Mouse (Mus musculus) cerebellum, postnatal 10 days (tissue): ENCODE data around the gene Aqp9.
A peak's percentile ranks its signal among the peaks of the same experiment; 100 is the strongest.

Experiments used
- DNase-seq, 2 experiments: peaks; one replicate each; pipeline ENCODE4 v3.0.0; 2021; ENCODE audit warnings: mixed read lengths in 2 of 2

Gene Aqp9

DNA sequence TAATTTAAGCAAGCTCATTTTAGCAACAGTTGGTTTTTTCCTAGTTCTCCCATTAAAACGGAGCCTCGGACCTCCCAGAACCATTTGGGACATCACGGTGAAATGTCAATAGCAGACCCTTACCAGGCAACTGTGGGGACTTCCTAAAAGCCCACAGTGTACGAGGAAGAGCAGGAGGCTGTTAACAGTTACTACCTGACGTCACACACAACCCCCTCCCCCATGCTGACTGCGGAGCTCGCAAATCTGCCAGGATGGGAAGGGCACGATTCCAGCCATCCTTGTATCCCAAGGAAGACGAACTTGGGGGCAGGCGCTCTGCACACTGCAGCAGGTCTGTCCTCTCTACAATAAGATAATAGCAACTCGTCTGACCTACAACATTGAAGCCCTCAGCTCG lies at the start of gene Aqp9:
TSS of gene Aqp9 (minus strand) at position 172 of the 400 bp plus-strand sequence.
- DNase-seq, result peak; percentile 50 to 59

DNA sequence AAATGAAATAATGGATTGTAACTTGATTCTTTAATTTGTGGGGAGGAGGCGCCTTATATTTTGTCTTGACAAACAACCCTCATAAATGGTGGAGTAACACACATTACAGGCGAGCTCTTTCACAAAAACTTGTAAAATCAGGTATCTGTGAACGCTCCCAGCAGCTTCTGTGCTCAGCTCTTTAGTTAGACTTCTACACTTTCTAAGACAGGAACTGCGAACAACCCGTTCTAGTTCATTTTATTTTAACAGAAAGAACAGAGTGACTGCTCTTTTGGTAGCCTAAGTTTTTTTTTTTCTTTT lies 49.3 kb upstream of the Aqp9 start:
- DNase-seq, result no peak

DNA sequence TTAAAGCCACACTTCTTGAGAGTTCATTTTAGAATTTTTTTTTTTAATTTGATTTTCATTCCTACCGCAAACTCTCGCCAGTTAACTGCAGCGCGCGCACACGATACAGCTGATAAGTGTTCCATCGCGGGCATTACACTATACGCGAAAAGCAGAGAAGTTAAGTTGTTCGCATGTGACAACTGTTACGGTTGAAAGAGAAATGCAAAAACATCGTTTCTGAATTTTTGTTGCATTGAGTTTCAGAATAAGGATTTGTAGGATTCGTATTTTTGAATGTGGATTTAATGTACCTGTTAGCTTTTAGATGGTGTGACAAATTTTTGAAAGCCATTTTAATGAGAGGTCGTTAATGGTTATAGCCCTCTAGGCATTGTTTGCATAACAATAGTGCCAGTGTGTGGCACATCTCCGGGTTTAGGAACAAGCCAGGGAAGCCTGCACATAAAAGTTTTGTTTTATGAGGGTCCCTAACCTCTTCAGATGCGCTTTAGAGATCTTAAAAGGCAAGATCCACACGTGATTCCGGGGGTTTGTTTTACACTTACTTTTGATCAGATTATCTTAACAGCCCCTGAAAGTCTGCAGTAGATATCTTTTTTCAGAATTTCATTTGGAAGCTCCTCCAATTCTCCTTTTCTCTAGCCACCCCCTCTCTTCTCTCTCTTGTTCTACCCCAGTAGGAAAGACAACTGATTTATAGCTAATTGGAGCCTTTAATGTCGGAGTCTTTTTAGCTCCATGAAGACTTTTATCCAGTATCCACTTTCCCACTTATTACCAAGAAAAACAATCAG lies 48.7 kb upstream of the Aqp9 start:
- DNase-seq, result peak; percentile 7 to 42

DNA sequence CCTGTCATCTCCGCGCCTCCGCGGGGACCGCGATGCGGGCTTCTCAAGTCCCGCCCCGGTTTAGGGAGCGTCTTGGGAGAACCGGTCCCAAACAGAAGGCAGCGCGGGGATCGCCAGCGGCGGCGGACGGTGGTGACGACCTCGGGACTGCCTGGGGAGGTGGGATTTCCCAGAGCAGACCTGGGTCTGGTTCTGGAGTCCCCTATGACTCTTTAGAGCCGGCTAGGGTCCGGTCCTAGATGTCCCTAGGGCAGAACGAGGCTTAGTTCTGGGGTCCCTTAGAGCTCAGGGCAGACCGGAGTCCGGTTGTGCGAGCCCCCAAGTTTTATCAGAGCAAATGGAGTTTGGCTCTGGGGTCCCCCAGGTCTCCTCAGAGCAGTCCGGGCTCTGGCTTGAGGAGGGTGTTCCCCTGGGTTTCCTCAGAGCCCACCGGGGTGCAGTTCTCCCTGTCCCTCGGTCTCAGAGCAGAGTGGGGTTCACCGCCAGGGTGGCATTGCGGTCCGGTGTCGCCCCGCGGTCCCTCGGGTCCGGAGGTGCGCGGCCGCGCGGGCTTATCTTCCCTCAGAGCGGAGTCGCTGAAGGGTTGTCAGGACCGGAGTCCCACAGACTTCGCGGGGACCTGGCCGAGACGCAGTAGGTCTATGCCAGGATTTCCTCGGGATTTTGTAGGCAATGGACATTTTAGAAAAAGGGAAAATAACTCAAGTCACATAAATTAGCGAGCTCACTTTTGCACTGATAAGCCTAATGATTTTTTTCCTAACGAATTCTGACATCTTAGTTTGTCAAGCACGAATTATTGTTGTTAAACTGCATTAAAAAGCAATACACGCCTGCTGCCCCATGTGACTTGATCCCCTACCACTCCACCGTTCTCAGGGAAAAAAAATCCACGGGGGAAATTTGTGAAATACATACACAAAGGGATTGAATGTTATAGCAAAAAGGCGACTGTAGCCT lies 47.8 kb upstream of the Aqp9 start:
- DNase-seq, result peak; percentile 24 to 55

DNA sequence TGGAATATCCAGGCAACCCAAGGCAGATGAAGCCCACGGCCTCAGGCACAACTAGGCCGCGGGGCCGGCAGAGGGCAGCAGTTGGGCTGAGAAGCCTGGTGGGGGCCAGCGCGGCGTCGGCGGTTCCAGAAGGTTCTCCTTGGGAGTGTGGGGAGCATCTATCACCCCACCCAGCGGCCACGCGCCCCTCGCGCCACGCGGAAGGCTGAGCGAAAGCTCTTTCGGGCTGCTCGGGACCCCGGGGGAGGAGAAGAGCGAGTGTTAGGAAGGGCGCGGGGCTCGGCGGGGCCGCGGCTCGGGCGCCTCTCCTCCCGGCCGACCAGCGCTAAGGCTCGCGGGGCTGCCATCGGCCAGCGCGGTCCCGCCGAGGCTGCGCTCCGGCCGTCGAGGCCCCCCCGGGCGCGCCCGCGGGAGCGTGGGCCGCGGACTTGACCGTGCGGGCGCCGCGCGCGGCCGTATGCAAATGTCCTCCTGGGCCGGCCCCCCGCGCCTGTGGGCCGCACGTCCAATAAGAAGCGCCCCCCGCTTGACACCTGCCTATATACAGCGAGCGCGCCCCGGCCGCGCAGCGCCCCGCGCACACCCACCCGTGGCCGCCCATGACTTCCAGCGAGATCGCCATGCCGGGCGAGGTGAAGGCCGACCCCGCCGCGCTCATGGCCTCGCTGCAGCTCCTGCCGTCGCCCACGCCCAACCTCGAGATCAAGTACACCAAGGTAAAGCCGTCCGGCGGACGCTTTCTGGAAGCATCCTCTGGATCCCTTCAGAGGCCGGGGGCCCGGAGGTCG lies 47.0 kb upstream of the Aqp9 start, which contains the start of gene Aldh1a2:
TSS of gene Aldh1a2 (plus strand) at position 542 of the 788 bp plus-strand sequence.
- peak; percentile 79 to 82 for DNase-seq

DNA sequence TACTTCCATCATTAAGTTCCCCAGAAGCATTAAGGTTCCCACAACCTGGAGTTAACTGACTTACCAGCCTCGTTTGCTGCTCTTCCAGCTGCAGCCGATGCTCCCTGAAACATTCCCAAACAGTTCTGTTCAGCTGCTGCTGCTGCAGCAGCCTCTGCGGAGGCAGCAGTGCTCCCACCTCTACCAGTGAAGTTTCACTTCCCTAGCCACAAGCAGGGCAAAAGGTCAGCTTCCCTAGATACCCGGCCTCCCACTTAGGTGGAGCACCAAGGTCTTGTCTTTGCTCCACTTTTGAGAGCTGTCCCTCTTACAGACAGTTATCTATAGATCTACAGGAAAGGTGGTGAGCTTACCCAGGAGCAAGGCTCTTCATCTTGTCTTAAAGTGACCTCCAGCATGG lies 45.2 kb upstream of the Aqp9 start:
- DNase-seq, result no peak

DNA sequence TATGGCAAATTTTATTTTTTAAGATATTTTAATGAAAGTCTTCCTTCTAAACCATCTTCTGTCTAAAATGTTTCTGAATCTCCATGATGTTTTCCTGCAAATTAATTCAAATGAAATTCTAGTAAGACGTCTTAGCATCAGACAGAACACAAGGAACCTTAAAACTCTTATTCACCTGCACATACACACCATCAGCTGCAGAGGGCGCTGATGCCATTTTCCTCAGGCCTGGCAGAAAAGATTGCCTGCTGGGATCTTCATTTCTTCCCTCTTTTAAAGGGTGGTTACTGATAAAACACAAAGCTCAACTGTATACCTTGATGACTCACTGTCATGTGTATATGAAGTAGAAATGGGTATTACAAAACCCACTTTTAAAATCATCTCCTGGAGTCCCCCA lies 42.4 kb upstream of the Aqp9 start:
- DNase-seq, result peak; percentile 49 to 52

DNA sequence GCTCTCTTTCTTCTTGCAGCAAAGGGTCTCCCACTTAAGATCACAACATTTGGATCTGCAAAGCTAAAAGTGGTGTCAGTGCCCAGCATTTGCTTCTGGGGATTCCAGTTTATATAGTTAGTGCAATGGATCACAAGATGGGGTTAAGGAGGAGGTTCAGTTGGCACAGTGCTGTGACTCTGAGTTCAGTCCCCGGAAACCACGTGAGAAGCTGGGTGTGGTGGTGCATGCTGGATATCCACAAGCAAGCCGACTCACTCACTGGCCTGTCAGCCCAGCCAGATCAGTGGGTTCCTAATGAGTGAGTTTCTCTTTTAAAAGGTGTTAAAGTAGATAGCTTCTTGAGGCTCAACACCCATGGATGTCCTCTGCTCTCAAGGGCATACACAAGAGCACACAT lies 40.8 kb upstream of the Aqp9 start:
- DNase-seq, result no peak

DNA sequence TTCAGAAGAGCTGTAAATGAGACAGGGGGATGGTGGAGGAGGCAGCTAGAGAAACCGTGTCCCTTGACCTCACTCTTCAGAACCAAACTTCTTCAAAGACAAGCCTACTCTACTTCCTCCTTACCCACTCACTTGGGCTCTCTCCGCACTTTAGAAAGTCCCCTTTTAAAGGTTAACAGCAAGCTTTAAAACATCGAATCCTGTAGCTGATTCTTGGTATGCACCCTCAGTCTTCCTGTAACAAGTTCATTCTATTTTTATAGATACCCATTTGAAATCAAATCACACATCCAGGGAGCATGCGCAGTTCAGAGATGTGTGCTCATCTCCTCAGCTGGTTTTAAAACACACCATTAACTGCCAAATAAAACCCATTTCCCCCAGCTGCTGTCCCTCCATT lies 33.8 kb upstream of the Aqp9 start:
- DNase-seq, result no peak

DNA sequence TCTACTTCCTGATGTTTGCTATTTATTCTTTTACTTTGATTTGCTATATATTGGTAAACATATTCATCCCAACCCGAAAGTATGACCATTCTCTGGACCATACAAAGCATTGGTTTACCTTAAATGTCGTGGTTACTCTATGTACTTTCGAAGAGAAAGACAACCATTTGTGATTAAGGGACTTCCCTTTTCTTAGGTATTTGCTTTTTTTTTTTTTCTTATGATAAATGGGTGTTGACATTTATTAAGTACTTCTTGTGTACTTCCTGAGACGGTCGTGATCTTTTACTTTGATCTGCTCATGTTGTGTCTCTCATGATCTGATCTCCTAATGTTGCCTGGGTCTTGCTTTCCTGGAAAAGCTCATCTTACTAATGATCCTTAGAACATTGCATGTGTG lies 30.3 kb upstream of the Aqp9 start:
- DNase-seq, result no peak

DNA sequence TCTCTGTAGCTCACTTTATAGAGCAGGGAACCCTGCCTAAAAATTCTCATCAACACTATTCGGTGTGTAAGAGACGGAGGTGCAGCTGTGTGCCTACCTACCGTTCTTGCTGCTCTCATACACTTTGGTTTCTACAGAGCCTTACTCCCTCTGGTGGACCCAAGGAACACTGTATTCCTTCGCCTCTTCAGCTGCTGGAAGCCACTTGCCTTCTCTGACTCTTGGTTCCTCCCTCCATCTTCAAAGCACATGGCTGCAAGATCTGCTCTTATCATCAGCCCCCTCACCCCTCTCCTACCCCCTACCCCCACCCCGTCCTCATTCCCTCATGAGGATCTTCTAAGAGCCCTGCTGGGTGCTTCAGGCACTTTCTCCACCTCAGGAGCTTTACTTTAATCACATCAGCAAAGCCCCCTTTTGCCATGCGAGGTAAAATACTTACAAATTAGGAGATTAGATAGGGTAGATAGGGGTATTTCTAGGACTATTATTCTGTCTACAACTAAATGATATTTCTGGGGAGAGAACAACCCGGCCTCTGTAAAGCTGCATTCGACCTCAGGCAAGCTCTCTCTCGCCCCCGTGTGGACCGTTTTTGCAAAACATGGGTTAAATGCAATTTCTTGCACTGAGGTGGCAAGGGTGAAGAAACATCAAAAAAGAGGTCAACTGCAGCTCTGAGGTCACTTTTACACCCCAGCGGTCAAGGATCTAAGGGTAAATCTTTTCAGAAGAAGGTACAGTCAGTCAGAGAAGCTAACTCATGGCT lies 20.3 kb upstream of the Aqp9 start:
- DNase-seq, result peak; percentile 83 to 87

DNA sequence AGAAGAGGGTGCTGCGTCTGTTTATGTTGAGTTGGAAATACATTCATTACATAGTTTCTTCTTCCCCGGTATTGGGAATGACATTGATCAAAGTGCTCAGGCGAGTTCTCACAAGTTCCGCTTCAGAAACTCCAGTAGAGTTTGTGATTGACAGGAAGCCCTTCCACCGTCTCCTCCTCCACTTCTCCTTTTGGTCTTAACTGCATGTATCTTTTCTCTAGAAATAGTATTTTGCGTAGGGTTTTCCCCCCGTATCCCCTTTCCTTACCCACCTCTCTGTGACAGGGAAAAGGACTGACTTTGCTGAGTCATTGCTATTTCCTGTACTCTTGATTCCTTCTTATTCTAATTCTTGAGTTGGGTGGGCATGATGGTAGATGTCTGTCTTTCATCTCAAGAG lies 18.9 kb upstream of the Aqp9 start:
- no peak for DNase-seq

DNA sequence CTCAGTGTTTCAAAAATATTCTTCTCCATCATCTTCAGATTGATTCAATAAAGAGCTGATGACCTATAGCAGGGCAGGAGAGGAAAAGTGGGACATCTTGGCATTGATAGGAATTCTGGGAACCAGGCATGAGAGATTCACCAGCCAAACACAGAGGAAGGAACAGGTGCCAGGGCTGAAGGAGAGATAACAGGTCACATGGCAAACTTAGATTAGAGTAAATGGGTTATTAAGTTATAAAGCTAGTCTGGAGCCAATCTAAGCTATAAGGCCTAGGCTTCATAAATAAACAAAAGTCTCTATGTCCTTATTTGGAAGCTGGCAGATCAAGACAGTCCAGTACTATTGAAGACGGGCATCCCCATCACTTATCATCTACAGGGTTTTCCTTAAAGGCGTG lies 17.3 kb upstream of the Aqp9 start:
- no peak for DNase-seq

DNA sequence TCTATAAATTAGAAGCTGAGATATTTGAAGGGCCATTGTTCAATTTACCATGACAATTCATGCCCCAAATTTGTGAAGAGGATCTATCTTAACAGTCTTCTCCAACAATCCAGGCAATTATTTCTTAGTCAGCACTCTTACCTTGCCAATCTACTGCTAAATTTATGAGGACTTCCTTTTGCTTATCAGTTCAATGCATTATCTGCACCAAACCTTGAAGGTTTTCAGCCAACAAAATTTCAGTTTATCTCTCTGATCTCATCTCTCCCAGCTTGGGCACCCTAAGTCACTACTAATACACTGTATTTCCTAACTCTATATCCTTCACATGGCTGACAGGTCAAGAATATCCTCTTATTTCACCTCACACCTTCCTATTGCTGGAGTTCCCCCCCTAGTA lies 16.8 kb upstream of the Aqp9 start:
- no peak for DNase-seq

DNA sequence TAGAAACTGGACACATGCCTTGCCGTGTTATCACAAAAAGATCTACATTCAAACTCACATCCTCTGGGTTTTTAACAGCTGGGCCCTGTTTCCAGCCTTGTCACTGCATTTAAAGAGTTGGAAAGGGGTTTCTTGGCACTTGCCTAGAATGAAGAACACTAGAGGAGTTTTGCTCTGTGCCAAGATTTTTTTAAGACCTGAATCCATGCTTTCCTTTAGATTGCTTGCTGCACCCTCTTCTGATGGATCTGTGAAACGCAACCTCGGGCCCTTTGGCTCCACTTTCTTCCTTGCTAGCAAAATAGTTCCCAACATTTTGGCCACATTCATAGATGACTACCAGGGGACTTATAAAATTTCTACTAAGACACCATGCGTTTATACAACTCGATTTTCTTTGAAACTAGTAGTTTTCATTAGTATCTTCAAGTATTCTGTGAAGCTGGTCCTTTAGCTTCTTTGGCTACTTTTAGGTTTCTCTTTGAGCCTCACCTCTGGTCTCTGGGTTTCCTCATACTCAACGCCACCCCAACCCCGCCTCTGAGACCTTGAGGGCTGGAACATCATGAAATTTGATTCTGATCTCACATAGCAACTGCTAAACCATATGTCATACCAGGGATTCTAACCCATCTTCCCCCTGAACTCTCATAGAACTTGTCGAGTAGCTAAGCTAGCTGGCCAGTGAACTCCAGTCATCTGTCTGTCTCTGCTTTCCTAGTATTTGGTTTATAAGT lies 11.7 kb upstream of the Aqp9 start:
- DNase-seq, result peak in 1 of 2 experiments; percentile 16

DNA sequence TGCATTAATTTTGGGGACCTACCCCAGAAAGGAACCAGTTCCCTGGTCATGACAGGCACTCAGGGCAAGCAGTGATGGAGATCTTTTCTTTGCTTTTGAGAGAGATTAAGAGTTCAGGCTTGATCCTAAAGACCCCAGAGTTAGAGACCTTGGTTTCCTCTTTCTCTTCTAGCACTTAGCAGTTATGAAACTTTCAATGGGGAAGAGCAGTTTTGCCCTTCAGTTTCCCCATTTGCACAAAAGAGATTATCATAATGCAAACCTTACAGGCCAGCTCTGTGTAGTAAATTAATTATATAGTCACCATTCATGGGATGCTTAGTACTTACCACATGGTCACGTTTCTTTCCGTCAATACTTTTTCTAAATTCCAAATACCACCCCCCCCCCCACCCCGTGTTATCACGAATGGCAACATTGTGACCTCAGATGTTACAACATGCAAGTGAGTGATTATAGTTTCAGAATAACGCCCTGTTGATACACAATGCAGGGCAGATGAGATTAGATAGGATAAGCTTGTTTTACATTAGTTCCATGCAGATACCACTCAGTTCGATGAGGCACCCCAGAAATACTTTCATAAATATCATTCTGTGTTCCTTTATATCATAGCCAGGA lies 10.9 kb upstream of the Aqp9 start:
- DNase-seq, result no peak

DNA sequence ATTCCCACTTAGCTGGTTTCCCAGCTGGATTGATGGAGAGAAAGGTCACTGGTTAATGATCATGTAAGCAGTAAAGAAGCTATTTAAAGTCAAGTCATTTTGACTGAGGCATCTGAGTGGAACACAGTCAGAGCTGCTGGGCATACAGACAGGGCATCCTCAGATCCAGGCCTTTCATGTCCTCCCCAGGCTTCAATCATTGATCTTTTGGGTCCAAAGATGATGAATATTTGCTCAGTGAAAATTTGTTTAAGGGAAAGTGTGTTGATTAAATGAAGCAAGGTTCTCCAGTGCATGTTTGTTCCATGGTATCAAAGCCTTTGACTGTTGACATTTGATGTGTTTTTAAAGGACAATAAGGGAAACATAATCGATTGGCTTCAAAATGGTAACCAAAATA lies 7.2 kb upstream of the Aqp9 start:
- DNase-seq, result no peak

DNA sequence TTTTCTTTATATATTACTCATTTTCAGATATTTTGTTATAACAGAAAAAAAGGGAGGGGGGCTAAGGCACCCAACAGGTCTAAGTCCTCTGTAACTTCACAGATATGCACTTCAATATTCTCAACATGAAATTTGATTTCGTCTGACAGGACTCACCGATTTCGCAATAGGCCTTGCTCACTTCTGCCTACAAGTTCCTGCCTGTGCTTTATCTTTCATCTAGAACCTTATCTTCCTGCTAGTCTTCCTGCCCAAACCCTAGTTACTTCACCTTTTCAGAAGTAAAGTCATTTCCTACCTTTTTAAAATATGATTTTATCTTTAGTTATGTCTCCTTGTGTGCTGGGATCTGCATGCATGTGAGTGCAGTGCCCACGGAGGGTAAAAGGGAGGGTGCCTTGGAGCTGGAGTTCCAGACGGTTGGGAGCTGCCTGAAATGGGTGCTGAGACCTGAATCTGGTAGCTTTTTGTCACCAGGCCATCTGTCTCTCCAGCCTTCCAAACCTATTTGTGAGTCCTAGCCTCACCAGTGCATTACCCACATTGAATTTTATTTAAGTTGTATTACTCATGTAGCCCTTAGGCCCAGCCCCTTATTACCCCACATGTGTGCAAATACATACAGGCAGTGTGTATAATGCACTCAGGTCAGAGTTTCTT lies 6.0 kb upstream of the Aqp9 start:
- DNase-seq, result no peak

DNA sequence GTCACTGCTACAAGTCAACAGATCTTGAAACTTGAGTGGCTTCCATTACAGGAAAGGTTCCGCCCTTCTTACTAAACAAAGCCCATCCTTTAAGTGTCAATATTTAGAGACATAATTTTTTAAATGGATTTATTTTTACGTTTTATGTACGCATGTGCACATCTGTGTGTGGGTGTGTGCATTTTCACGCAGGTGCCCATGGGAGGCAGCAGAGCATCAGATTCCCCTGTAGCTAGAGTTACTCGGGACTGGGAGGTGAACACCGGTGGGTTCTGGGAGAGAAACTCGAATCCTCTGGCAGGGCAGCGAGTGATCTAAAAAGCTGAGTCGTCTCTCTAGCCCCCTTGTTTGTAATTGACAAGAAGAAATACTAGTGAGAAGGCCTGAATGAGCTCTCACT lies 5.1 kb upstream of the Aqp9 start:
- DNase-seq, result no peak

DNA sequence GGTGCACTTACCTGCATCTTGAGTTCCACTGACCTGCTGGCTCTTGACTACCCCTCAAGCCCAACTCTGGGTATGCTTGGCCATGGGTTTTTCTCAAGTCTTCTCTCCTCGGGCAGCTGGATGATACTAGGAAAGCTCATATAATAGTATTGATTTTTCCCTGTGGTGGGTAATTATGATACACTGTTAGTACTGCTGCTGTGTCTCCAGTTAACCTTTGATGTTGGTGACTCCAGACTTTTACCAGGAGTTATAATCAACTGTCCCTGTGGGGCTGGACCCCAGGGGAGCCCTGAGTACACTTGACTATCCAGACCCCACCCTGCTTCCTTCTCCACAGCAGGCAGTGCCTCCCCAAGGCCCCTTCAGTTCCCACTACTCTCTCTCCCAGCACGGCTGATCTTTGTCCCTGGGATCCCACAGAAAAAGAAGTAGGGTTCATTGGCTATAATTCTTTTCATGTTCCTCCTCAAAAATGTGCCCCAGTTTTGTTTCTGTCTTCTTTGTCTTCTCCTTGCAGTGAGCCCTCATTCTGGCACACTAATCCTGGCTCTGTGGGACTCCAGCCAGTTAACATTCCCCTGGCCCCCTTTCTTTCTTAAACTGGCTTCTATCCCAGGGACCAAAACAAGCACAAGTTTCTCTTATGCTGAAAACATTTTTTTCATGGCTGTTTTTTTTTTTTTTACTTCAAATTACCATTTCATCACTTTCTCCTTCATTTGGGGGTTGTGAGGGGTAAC lies 838 bp downstream of the Aqp9 start:
- peak; percentile 27 to 41 for DNase-seq
